Mouse (Mus musculus) hindbrain, embryonic 13.5 days (tissue): ENCODE measurements around the gene Axin1. TPM values are rescaled to one million over a fixed set of nuclear protein-coding genes. Genes with fewer than 3 reads are reported as not detected.
A peak's percentile ranks its signal among the peaks of the same experiment; 100 is the strongest.
"Not testable (repeated sequence)": the region's sequence is repeated elsewhere in the genome, so short reads cannot be mapped to it uniquely, and the experiment has no call there.

Experiments
- ATAC-seq: fragments of 200-750 bp; cut with Nextera tagmentation; 2 replicates; pipeline ENCODE4 v1.8.0; 2017; ENCODE audit warnings: moderate TSS enrichment; ENCODE audit not compliant: low FRiP score
- H3K27ac ChIP-seq: fragments of 300-500 bp; sonication (generic); 2 replicates; pipeline ENCODE4 v1.5.1; 2015; ENCODE audit warnings: inconsistent platforms, mild to moderate bottlenecking, moderate library complexity
- H3K27me3 ChIP-seq: fragments of 300-500 bp; sonication (generic); 2 replicates; pipeline ENCODE4 v1.6.1; 2015; ENCODE audit warnings: mild to moderate bottlenecking, inconsistent platforms
- H3K36me3 ChIP-seq: fragments of 300-500 bp; sonication (generic); 2 replicates; pipeline ENCODE4 v1.6.1; 2015; ENCODE audit warnings: mild to moderate bottlenecking, inconsistent platforms
- H3K4me1 ChIP-seq: fragments of 300-500 bp; sonication (generic); replicated peaks from 2 replicates; pipeline ENCODE4 v1.6.1; 2015; ENCODE audit warnings: inconsistent platforms
- H3K4me2 ChIP-seq: fragments of 300-500 bp; sonication (generic); 2 replicates; pipeline ENCODE4 v1.6.1; 2015; ENCODE audit warnings: inconsistent platforms, mild to moderate bottlenecking, moderate library complexity
- H3K4me3 ChIP-seq: fragments of 300-500 bp; sonication (generic); 2 replicates; pipeline ENCODE4 v1.5.1; 2015; ENCODE audit warnings: mild to moderate bottlenecking, inconsistent platforms
- H3K9ac ChIP-seq: fragments of 300-500 bp; sonication (generic); 2 replicates; pipeline ENCODE4 v1.6.1; 2015; ENCODE audit warnings: mild to moderate bottlenecking, inconsistent platforms
- H3K9me3 ChIP-seq: fragments of 300-500 bp; sonication (generic); 2 replicates; pipeline ENCODE4 v1.6.1; 2016; ENCODE audit warnings: inconsistent platforms
- WGBS: fragments of 180-500 bp; shearing (Covaris S2); methylation state at CpG from one replicate; pipeline ENCODE4 v1.1.7; 2015; 5-methylcytosine and 5-hydroxymethylcytosine counted together
- polyA plus RNA-seq: library from polyadenylated mRNA; unstranded; fragments of >200 nt; fragmentation: Nextera tagmentation; extraction: Ambion mirVana; gene quantifications from 2 replicates; pipeline ENCODE4 v1.2.1, GENCODE M21; 2015

Axin1 gene
- polyA plus RNA-seq, result 8.5 and 9.7 TPM in 2 replicates

- Histone ChIP-seq H3K9me3 (no peaks in the 10 kb centered on the region), H3K4me3 (peak within 1 kb of the TSS; percentile 95), H3K27me3 (no peaks in the 10 kb centered on the region), H3K9ac (peak within 1 kb of the TSS; percentile 99), H3K27ac (peak within 1 kb of the TSS; percentile 96), H3K4me1 (peaks cover 24% of the 10 kb centered on the region), H3K36me3 (peaks cover 9% of the 10 kb centered on the region), H3K4me2 (peak within 1 kb of the TSS; percentile 89)
- peak; percentile 97 for ATAC-seq
- under 1% methylated on average over 42 of the region's 42 CpGs for WGBS
Observed at GRCm38 (mm10) chr17:26138239-26138836, at the start of gene Axin1. Gene Axin1, plus strand, starts transcription at chr17:26138688.

- Histone ChIP-seq H3K4me3 (peak within 1 kb of the TSS; percentile 60), H3K27ac (peak within 1 kb of the TSS; percentile 84), H3K4me2 (peak within 1 kb of the TSS; percentile 76), H3K36me3 (peaks cover 10% of the 10 kb centered on the region), H3K9ac (peak within 1 kb of the TSS; percentile 75), H3K9me3 (no peaks in the 10 kb centered on the region), H3K27me3 (no peaks in the 10 kb centered on the region), H3K4me1 (peaks cover 20% of the 10 kb centered on the region)
- 2% methylated on average over 32 of the region's 32 CpGs for WGBS
- peak; percentile 87 for ATAC-seq
Observed at GRCm38 (mm10) chr17:26089905-26090632, 48.4 kb upstream of the Axin1 start, which contains the start of gene Decr2. Gene Decr2, minus strand, starts transcription at chr17:26090337.

GRCm38 (mm10) chr17:26094531-26095110 lies 43.9 kb upstream of the Axin1 start:
- H3K27me3 ChIP-seq, result no peaks in the 10 kb centered on the region
- no peak for ATAC-seq
- peak overlapping the region; percentile 80 for H3K4me2 ChIP-seq
- peaks cover 17% of the 10 kb centered on the region for H3K4me1 ChIP-seq
- H3K4me3 ChIP-seq, result peak overlapping the region; percentile 57
- peak overlapping the region; percentile 74 for H3K27ac ChIP-seq
- peak overlapping the region; percentile 82 for H3K9ac ChIP-seq
- no peaks in the 10 kb centered on the region for H3K9me3 ChIP-seq
- peaks cover 10% of the 10 kb centered on the region for H3K36me3 ChIP-seq
- WGBS, result 34% methylated on average over 9 of the region's 9 CpGs

- H3K4me2 ChIP-seq, result peak within 1 kb of the TSS; percentile 80
- no peaks in the 10 kb centered on the region for H3K27me3 ChIP-seq
- H3K9ac ChIP-seq, result peak within 1 kb of the TSS; percentile 82
- peaks cover 14% of the 10 kb centered on the region for H3K4me1 ChIP-seq
- H3K9me3 ChIP-seq, result no peaks in the 10 kb centered on the region
- H3K36me3 ChIP-seq, result peaks cover 10% of the 10 kb centered on the region
- H3K27ac ChIP-seq, result peak within 1 kb of the TSS; percentile 74
- 3% methylated on average over 47 of the region's 47 CpGs for WGBS
- peak; percentile 79 for ATAC-seq
- H3K4me3 ChIP-seq, result peak within 1 kb of the TSS; percentile 57
Observed at GRCm38 (mm10) chr17:26095121-26095740, 43.3 kb upstream of the Axin1 start, which contains the start of gene Nme4. Gene Nme4, minus strand, starts transcription at chr17:26095602.

- 93% methylated on average over 7 of the region's 7 CpGs for WGBS
- Histone ChIP-seq H3K4me2 (no peak overlapping the region), H3K9ac (no peak overlapping the region), H3K4me3 (no peak overlapping the region), H3K27ac (no peak overlapping the region), H3K4me1 (peaks cover 14% of the 10 kb centered on the region), H3K36me3 (no peaks in the 10 kb centered on the region), H3K27me3 (no peaks in the 10 kb centered on the region), H3K9me3 (no peaks in the 10 kb centered on the region)
- ATAC-seq, result no peak
Observed at GRCm38 (mm10) chr17:26098461-26098860, 40.0 kb upstream of the Axin1 start.

GRCm38 (mm10) chr17:26099316-26099715 lies 39.2 kb upstream of the Axin1 start:
- 63% methylated on average over 3 of the region's 3 CpGs for WGBS
- not testable (repeated sequence) for H3K9ac ChIP-seq, H3K27ac ChIP-seq, H3K4me3 ChIP-seq, H3K36me3 ChIP-seq, ATAC-seq, H3K9me3 ChIP-seq, H3K27me3 ChIP-seq, H3K4me2 ChIP-seq
- H3K4me1 ChIP-seq, result peaks cover 12% of the 10 kb centered on the region

GRCm38 (mm10) chr17:26100166-26100565 lies 38.3 kb upstream of the Axin1 start:
- Histone ChIP-seq H3K9ac (no peak overlapping the region), H3K4me2 (no peak overlapping the region), H3K27me3 (no peaks in the 10 kb centered on the region), H3K4me1 (peaks cover 3% of the 10 kb centered on the region; the same call in 1 of the 2 replicates), H3K4me3 (no peak overlapping the region), H3K9me3 (no peaks in the 10 kb centered on the region), H3K36me3 (no peaks in the 10 kb centered on the region), H3K27ac (no peak overlapping the region)
- no peak for ATAC-seq
- WGBS, result 43% methylated on average over 2 of the region's 2 CpGs

GRCm38 (mm10) chr17:26101478-26101877 lies 37.0 kb upstream of the Axin1 start:
- no peak for ATAC-seq
- no peaks in the 10 kb centered on the region for H3K9me3 ChIP-seq
- H3K27me3 ChIP-seq, result no peaks in the 10 kb centered on the region
- H3K4me2 ChIP-seq, result no peak overlapping the region
- H3K9ac ChIP-seq, result no peak overlapping the region
- no peaks in the 10 kb centered on the region for H3K36me3 ChIP-seq
- no peak overlapping the region for H3K27ac ChIP-seq
- no peak overlapping the region for H3K4me3 ChIP-seq
- 35% methylated on average over 4 of the region's 4 CpGs for WGBS
- H3K4me1 ChIP-seq, result no peaks in the 10 kb centered on the region

- Histone ChIP-seq H3K36me3 (no peaks in the 10 kb centered on the region), H3K27ac (no peak overlapping the region), H3K27me3 (peaks cover 6% of the 10 kb centered on the region), H3K9me3 (no peaks in the 10 kb centered on the region), H3K9ac (no peak overlapping the region), H3K4me1 (no peaks in the 10 kb centered on the region), H3K4me3 (no peak overlapping the region), H3K4me2 (no peak overlapping the region)
- 75% methylated on average over 4 of the region's 4 CpGs for WGBS
- ATAC-seq, result no peak
Observed at GRCm38 (mm10) chr17:26105619-26106018, 32.9 kb upstream of the Axin1 start.

GRCm38 (mm10) chr17:26110156-26110555 lies 28.3 kb upstream of the Axin1 start:
- Histone ChIP-seq H3K36me3 (no peaks in the 10 kb centered on the region), H3K4me2 (no peak overlapping the region), H3K4me1 (peaks cover 7% of the 10 kb centered on the region), H3K9me3 (no peaks in the 10 kb centered on the region), H3K4me3 (no peak overlapping the region), H3K9ac (no peak overlapping the region), H3K27me3 (peaks cover 44% of the 10 kb centered on the region), H3K27ac (no peak overlapping the region)
- WGBS, result 25% methylated on average over 4 of the region's 4 CpGs
- ATAC-seq, result no peak

GRCm38 (mm10) chr17:26111024-26111423 lies 27.5 kb upstream of the Axin1 start:
- Histone ChIP-seq H3K27ac (no peak overlapping the region), H3K9me3 (no peaks in the 10 kb centered on the region), H3K36me3 (no peaks in the 10 kb centered on the region), H3K4me2 (no peak overlapping the region), H3K4me3 (no peak overlapping the region), H3K27me3 (peaks cover 53% of the 10 kb centered on the region), H3K9ac (no peak overlapping the region), H3K4me1 (peaks cover 7% of the 10 kb centered on the region)
- no peak for ATAC-seq
- WGBS, result 2% methylated on average over 4 of the region's 4 CpGs

GRCm38 (mm10) chr17:26111722-26112121 lies 26.8 kb upstream of the Axin1 start:
- 21% methylated on average over 4 of the region's 4 CpGs for WGBS

More at GRCm38 (mm10) chr17:26111722-26112121, 26.8 kb upstream of the Axin1 start:
- Histone ChIP-seq H3K4me3 (no peak overlapping the region), H3K27ac (no peak overlapping the region), H3K27me3 (peaks cover 60% of the 10 kb centered on the region), H3K4me1 (peaks cover 7% of the 10 kb centered on the region), H3K4me2 (no peak overlapping the region), H3K9me3 (no peaks in the 10 kb centered on the region), H3K9ac (no peak overlapping the region), H3K36me3 (no peaks in the 10 kb centered on the region)
- no peak for ATAC-seq
